Comparison of ENCODE assay signal across 21 mouse cellular contexts in the genomic region with DNA sequence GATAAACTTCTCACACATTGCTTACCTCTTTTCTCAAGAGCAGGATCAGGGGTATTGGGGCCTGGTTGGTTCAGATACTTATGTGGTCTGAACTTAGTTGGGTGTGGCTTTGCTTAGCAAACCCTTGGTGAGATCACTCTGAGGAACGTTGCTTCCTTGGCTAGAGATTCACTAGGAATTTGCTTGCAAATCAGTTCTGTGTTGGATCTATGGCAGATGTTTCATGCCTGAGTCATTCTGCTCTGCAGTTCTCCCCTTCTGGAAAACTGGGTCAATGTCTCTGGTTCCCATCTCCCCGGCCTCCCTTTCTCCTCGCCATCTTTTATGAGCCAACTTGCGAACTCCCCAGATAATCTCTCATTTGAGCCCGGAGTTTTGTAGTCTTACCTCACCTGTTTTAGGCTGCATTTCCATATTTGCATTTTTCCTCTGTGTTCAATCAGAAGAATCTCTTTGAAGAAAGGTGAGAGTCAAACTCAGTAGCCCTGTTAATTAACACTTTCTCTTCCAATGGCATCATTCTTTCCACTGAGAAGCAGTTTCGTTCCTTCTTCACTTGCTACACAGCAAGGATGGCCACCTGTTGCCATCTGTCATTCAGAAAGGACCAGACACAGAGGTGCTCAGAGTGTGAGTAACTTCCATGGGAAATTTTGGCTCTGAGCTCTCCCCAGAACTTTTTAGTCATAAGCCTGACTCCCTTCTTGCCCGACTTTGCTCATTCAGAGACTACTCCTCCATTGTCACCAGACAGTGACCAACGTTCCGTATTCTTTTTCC.
A peak's percentile ranks its signal among the peaks of the same experiment; 100 is the strongest.
DNase-seq lines count a peak whose midpoint lies in the region; ATAC-seq and TF ChIP-seq lines count a peak whose summit lies in the region.
"Had no signal": no experiment of that assay in that cellular context is flagged by ENCODE, and none has a peak within 500 bp of the region (broad histone marks: within the 10 kb centered on the region; RNA-seq: fewer than 3 reads in every experiment).

No protein-coding gene starts in this region.

- H3K79me2 ChIP-seq in CH12.LX (replicated peaks; ENCODE audit: control insufficient read depth, extremely low read depth, insufficient read depth, poor library complexity, severe bottlenecking): no peaks in the 10 kb centered on the region

- peak overlapping the region; percentile 25; the same call in 1 of the 2 replicates for H3K4me2 ChIP-seq in CH12.LX (ENCODE audit: insufficient read depth, low read depth, poor library complexity, severe bottlenecking)
- H3K4me2 ChIP-seq in hindbrain, embryonic 13.5 days: no peak overlapping the region
- H3K4me2 ChIP-seq: embryonic facial prominence, embryonic 12.5 days; heart, embryonic 13.5 days; midbrain, embryonic 12.5 days; neural tube, embryonic 15.5 days had no signal

- peaks cover 0 to 11% of the 10 kb centered on the region in 2 experiments for H3K36me3 ChIP-seq in CH12.LX (replicated peaks in 1 of 2; ENCODE audit: control insufficient read depth in 1 of 2, insufficient read depth in 1 of 2, low read length in 1 of 2)
- no peaks in the 10 kb centered on the region for H3K36me3 ChIP-seq in hindbrain, embryonic 13.5 days
- H3K36me3 ChIP-seq: embryonic facial prominence, embryonic 12.5 days; midbrain, embryonic 12.5 days; neural tube, embryonic 15.5 days had no signal

- TF ChIP-seq RAD21 in CH12.LX (IDR thresholded peaks at IDR 0.05; ENCODE audit: low read depth, low read length): no peak

- TF ChIP-seq POLR2A in CH12.LX (IDR thresholded peaks at IDR 0.05; ENCODE audit: low read depth, low read length): no peak

- dilution Hi-C loops in CH12.LX (cut with MboI; ENCODE audit: extremely low pct_ligation_motif_present, extremely low pct_unique_long_range_greater_than_20kb, low sequenced_read_pairs): no loop called here

- peak overlapping the region; percentile 54 for H3K27ac ChIP-seq in gastrocnemius, adult 2 months
- H3K27ac ChIP-seq in CH12.LX (ENCODE audit: insufficient read depth, low read depth): no peak overlapping the region
- no peak overlapping the region for H3K27ac ChIP-seq in hindbrain, embryonic 13.5 days
- H3K27ac ChIP-seq: embryonic facial prominence, embryonic 12.5 days; heart, embryonic 13.5 days; hindbrain, postnatal 0 days; midbrain, embryonic 12.5 days; neural tube, embryonic 15.5 days had no signal

- H3K4me1 ChIP-seq in CH12.LX (ENCODE audit: control insufficient read depth in 1 of 2, insufficient read depth in 2 of 2): peaks cover 13 to 47% of the 10 kb centered on the region in 2 experiments
- 0 out of 2 replicates have a peak, but pooled peaks cover 3% of the 10 kb centered on the region for H3K4me1 ChIP-seq in hindbrain, embryonic 13.5 days (replicated peaks)
- H3K4me1 ChIP-seq: neural tube, embryonic 15.5 days had no signal

- H3K4me3 ChIP-seq in gastrocnemius, adult 2 months: no peak overlapping the region
- no peak overlapping the region for H3K4me3 ChIP-seq in CH12.LX (replicated peaks in 1 of 3; ENCODE audit: low read depth in 2 of 3, low read length in 2 of 3, poor library complexity in 1 of 3)
- H3K4me3 ChIP-seq in hindbrain, embryonic 13.5 days: no peak overlapping the region
- H3K4me3 ChIP-seq: embryonic facial prominence, embryonic 12.5 days; heart, embryonic 13.5 days; midbrain, embryonic 12.5 days; neural tube, embryonic 15.5 days had no signal

- H3K27me3 ChIP-seq in CH12.LX (replicated peaks): no peaks in the 10 kb centered on the region
- peaks cover 81% of the 10 kb centered on the region for H3K27me3 ChIP-seq in hindbrain, embryonic 13.5 days
- H3K27me3 ChIP-seq: embryonic facial prominence, embryonic 12.5 days; heart, embryonic 13.5 days had no signal

- in situ Hi-C loops in CH12.LX (cut with MboI; ENCODE audit: low pct_ligation_motif_present, low pct_unique_long_range_greater_than_20kb, low sequenced_read_pairs): no loop called here

- no peak for TF ChIP-seq CTCF in gastrocnemius, adult 2 months (IDR thresholded peaks at IDR 0.05)
- TF ChIP-seq CTCF in CH12.LX (conservative IDR thresholded peaks at IDR 0.05 in 1 of 2, IDR thresholded peaks at IDR 0.05 in 1 of 2; ENCODE audit: low read depth in 2 of 2, low read length in 2 of 2): no peak

- DNase-seq in gastrocnemius, adult 2 months: no peak
- no peak for DNase-seq in gastrocnemius, postnatal 10 days
- peak; percentile 95 for DNase-seq in 3T3-L1 (ENCODE audit: low read depth, low spot score)
- peak; percentile 63 for DNase-seq in CH12.LX (ENCODE audit: extremely low read depth)
- peak; percentile 44 for DNase-seq in induced T-regulatory cell, adult 2 months (ENCODE audit: low read depth)
- DNase-seq in layer of hippocampus, adult 9-11 months: no peak
- no peak for DNase-seq in kidney, adult 18-20 months
- DNase-seq: cerebellum, adult 18-20 months; heart, postnatal 36 days; kidney, adult 8-10 months; kidney, postnatal 25 days; layer of hippocampus, postnatal 36 days; left cerebral cortex, postnatal 4 days; thymus, postnatal 14 days had no signal

- ATAC-seq in hindbrain, embryonic 13.5 days (ENCODE audit: low FRiP score): no peak
- ATAC-seq: activated CD4-positive, CD25-positive, alpha-beta regulatory T cell, adult 4 months; hindbrain, postnatal 0 days had no signal

- intact Hi-C loops in gastrocnemius, adult 2 months (cut with DNase I): loop anchor here (5.0 kb wide), 1 partner anchor 51 kb away; no protein-coding TSS in a partner anchor

- H3K9me3 ChIP-seq in CH12.LX (replicated peaks; ENCODE audit: low read length): peaks cover 20% of the 10 kb centered on the region
- peaks cover 13% of the 10 kb centered on the region for H3K9me3 ChIP-seq in hindbrain, embryonic 13.5 days

- WGBS in hindbrain, embryonic 13.5 days: 91% methylated on average over 9 of the region's 9 CpGs

- H3K9ac ChIP-seq in CH12.LX (ENCODE audit: insufficient read depth, low read depth): no peak overlapping the region
- H3K9ac ChIP-seq in hindbrain, embryonic 13.5 days: no peak overlapping the region
- H3K9ac ChIP-seq: embryonic facial prominence, embryonic 12.5 days; heart, embryonic 13.5 days; midbrain, embryonic 12.5 days; neural tube, embryonic 15.5 days had no signal

- peak; percentile 93 for TF ChIP-seq EP300 in CH12.LX (IDR thresholded peaks at IDR 0.05; ENCODE audit: low read length)

TF ChIP-seq in CH12.LX, 34 proteins besides CTCF, POLR2A, EP300 and RAD21:
- TF ChIP-seq JUN (IDR thresholded peaks at IDR 0.05; ENCODE audit: insufficient read depth, low read depth, low read length) (peak; percentile 96), SIN3A (IDR thresholded peaks at IDR 0.05; ENCODE audit: low read length) (0 out of 2 replicates have a peak, but pooled peaks have one; percentile 52), MEF2A (IDR thresholded peaks at IDR 0.05; ENCODE audit: borderline replicate concordance, low read depth, low read length) (peak; percentile 71; the same call in 1 of the 2 replicates), TBP (conservative IDR thresholded peaks at IDR 0.05; ENCODE audit: low read depth, low read length) (no peak), RCOR1 (conservative IDR thresholded peaks at IDR 0.05; ENCODE audit: low read depth, low read length) (peak; percentile 77; the same call in 1 of the 2 replicates), CHD1 (IDR thresholded peaks at IDR 0.05; ENCODE audit: low read depth, low read length) (no peak), BHLHE40 (IDR thresholded peaks at IDR 0.05; ENCODE audit: low read depth, low read length) (peak; percentile 67), ZKSCAN1 (IDR thresholded peaks at IDR 0.05; ENCODE audit: borderline replicate concordance, low read depth, low read length) (no peak), ETS1 (conservative IDR thresholded peaks at IDR 0.05; ENCODE audit: low read depth, low read length) (peak; percentile 88), CHD2 (IDR thresholded peaks at IDR 0.05; ENCODE audit: low read length) (no peak), E2F4 (IDR thresholded peaks at IDR 0.05; ENCODE audit: insufficient replicate concordance, low read depth, low read length) (no peak), IRF4 (IDR thresholded peaks at IDR 0.05; ENCODE audit: low read depth, low read length) (peak; percentile 83), MAFK (IDR thresholded peaks at IDR 0.05; ENCODE audit: insufficient replicate concordance, low read length) (peak; percentile 48; the same call in 1 of the 2 replicates), JUND (conservative IDR thresholded peaks at IDR 0.05; ENCODE audit: low read depth, low read length) (peak; percentile 94), TCF12 (IDR thresholded peaks at IDR 0.05; ENCODE audit: low read depth, low read length) (peak; percentile 77), MXI1 (IDR thresholded peaks at IDR 0.05; ENCODE audit: low read depth, low read length) (no peak), MAZ (IDR thresholded peaks at IDR 0.05; ENCODE audit: low read depth, low read length) (0 out of 2 replicates have a peak, but pooled peaks have one; percentile 3)

Comparison
In these comparisons a context has a peak if more than half of its experiments do, and no peak if none do; other contexts are left out.
1. DNase-seq: peak in 3T3-L1 (single experiment), CH12.LX (single experiment) and induced T-regulatory cell, adult 2 months (single experiment); none in gastrocnemius, adult 2 months (single experiment), gastrocnemius, postnatal 10 days (single experiment), layer of hippocampus, adult 9-11 months (single experiment) and kidney, adult 18-20 months (single experiment).